Mouse (Mus musculus) bone marrow macrophage, adult 2 months (primary cell): ENCODE data around the gene Akap1.

Experiments used
- CTCF ChIP-seq: IDR thresholded peaks from 2 replicates; pipeline ENCODE4 v1.5.1; 2012; ENCODE audit warnings: low read depth, mild to moderate bottlenecking, low read length, moderate library complexity
- POLR2A ChIP-seq: IDR thresholded peaks from 2 replicates; pipeline ENCODE4 v1.6.1; 2012; ENCODE audit warnings: mild to moderate bottlenecking, low read depth, low read length, borderline replicate concordance

DNA sequence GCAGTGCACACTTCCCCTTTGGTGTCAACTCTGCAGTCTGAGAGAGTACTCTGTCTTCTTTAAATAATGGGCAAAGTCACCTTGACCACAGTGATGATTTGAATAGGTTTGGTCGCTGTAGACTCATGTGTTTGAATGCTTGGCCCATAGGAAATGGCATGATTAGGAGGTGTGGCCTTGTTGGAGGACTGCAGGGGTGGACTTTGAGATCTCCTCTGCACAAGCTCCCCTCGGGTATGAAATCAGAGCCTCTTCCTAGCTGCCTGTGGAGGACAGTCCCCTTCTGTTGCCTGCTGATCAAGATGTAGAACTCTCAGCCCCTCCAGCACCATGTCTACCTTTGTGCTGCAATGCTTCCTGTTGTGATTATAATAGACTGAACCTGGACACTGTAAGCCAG, 39.7 kb upstream of the Akap1 start:
- no peak for TF ChIP-seq CTCF
- TF ChIP-seq POLR2A, result no peak
